Mouse (Mus musculus): ENCODE data around the gene Elmod3. TPM values are rescaled to one million over a fixed set of nuclear protein-coding genes. Genes with fewer than 3 reads are reported as not detected.

Elmod3 gene
- total and polyA plus RNA-seq, 3 experiments = 4.2 to 9.0 (median 7.1) TPM

- Histone ChIP-seq H3K4me3 (replicated peaks in 1 of 3; ENCODE audit: low read depth in 2 of 3, low read length in 2 of 3, poor library complexity in 1 of 3) (no peak overlapping the region), H3K27ac (ENCODE audit: insufficient read depth, low read depth) (no peak overlapping the region), H3K4me1 (ENCODE audit: control insufficient read depth in 1 of 2, insufficient read depth in 2 of 2) (peaks cover 35 to 72% of the 10 kb centered on the region in 2 experiments), H3K79me2 (replicated peaks; ENCODE audit: control insufficient read depth, extremely low read depth, insufficient read depth, poor library complexity, severe bottlenecking) (no peaks in the 10 kb centered on the region), H3K36me3 (replicated peaks in 1 of 2; ENCODE audit: control insufficient read depth in 1 of 2, insufficient read depth in 1 of 2, low read length in 1 of 2) (peaks cover 0 to 16% of the 10 kb centered on the region in 2 experiments), H3K4me2 (ENCODE audit: insufficient read depth, low read depth, poor library complexity, severe bottlenecking) (no peak overlapping the region; the same call in 1 of the 2 replicates), H3K9ac (ENCODE audit: insufficient read depth, low read depth) (no peak overlapping the region), H3K27me3 (replicated peaks) (no peaks in the 10 kb centered on the region), H3K9me3 (replicated peaks; ENCODE audit: low read length) (no peaks in the 10 kb centered on the region)
- TF ChIP-seq MEF2A (IDR thresholded peaks at IDR 0.05; ENCODE audit: borderline replicate concordance, low read depth, low read length) (0 out of 2 replicates have a peak, but pooled peaks have one; percentile 16), CTCF (conservative IDR thresholded peaks at IDR 0.05 in 1 of 2, IDR thresholded peaks at IDR 0.05 in 1 of 2; ENCODE audit: low read depth in 2 of 2, low read length in 2 of 2) (no peak), ETS1 (conservative IDR thresholded peaks at IDR 0.05; ENCODE audit: low read depth, low read length) (0 out of 2 replicates have a peak, but pooled peaks have one; percentile 10), ELF1 (IDR thresholded peaks at IDR 0.05; ENCODE audit: low read depth, low read length) (0 out of 2 replicates have a peak, but pooled peaks have one; percentile 27), MYC (IDR thresholded peaks at IDR 0.05; ENCODE audit: low read depth, low read length) (no peak), CHD2 (IDR thresholded peaks at IDR 0.05; ENCODE audit: low read length) (peak; percentile 80), MAZ (IDR thresholded peaks at IDR 0.05; ENCODE audit: low read depth, low read length) (peak; percentile 22; the same call in 1 of the 2 replicates), IRF4 (IDR thresholded peaks at IDR 0.05; ENCODE audit: low read depth, low read length) (peak; percentile 8; the same call in 1 of the 2 replicates)
- in situ Hi-C loops (cut with MboI; ENCODE audit: low pct_ligation_motif_present, low pct_unique_long_range_greater_than_20kb, low sequenced_read_pairs) = no loop called here
- dilution Hi-C loops (cut with MboI; ENCODE audit: extremely low pct_ligation_motif_present, extremely low pct_unique_long_range_greater_than_20kb, low sequenced_read_pairs) = no loop called here
- peak; percentile 41 for DNase-seq (ENCODE audit: extremely low read depth)
Observed at GRCm38 (mm10) chr6:72519892-72520663, 78.1 kb downstream of the Elmod3 start.

- H3K36me3 ChIP-seq (replicated peaks in 1 of 2; ENCODE audit: control insufficient read depth in 1 of 2, insufficient read depth in 1 of 2, low read length in 1 of 2) = peaks cover 0 to 17% of the 10 kb centered on the region in 2 experiments
- H3K4me1 ChIP-seq (ENCODE audit: control insufficient read depth in 1 of 2, insufficient read depth in 2 of 2) = peaks cover 35 to 72% of the 10 kb centered on the region in 2 experiments
Observed at GRCm38 (mm10) chr6:72519303-72519702, 78.9 kb downstream of the Elmod3 start.

More at GRCm38 (mm10) chr6:72519303-72519702, 78.9 kb downstream of the Elmod3 start:
- Histone ChIP-seq H3K4me2 (ENCODE audit: insufficient read depth, low read depth, poor library complexity, severe bottlenecking) (no peak overlapping the region), H3K27me3 (replicated peaks) (no peaks in the 10 kb centered on the region), H3K9ac (ENCODE audit: insufficient read depth, low read depth) (no peak overlapping the region), H3K79me2 (replicated peaks; ENCODE audit: control insufficient read depth, extremely low read depth, insufficient read depth, poor library complexity, severe bottlenecking) (no peaks in the 10 kb centered on the region), H3K9me3 (replicated peaks; ENCODE audit: low read length) (no peaks in the 10 kb centered on the region), H3K4me3 (replicated peaks in 1 of 3; ENCODE audit: low read depth in 2 of 3, low read length in 2 of 3, poor library complexity in 1 of 3) (no peak overlapping the region), H3K27ac (ENCODE audit: insufficient read depth, low read depth) (no peak overlapping the region)
- in situ Hi-C loops (cut with MboI; ENCODE audit: low pct_ligation_motif_present, low pct_unique_long_range_greater_than_20kb, low sequenced_read_pairs) = no loop called here
- no peak for DNase-seq (ENCODE audit: extremely low read depth)
- dilution Hi-C loops (cut with MboI; ENCODE audit: extremely low pct_ligation_motif_present, extremely low pct_unique_long_range_greater_than_20kb, low sequenced_read_pairs) = no loop called here
- TF ChIP-seq E2F4 (IDR thresholded peaks at IDR 0.05; ENCODE audit: insufficient replicate concordance, low read depth, low read length) (no peak), TBP (conservative IDR thresholded peaks at IDR 0.05; ENCODE audit: low read depth, low read length) (no peak), CHD1 (IDR thresholded peaks at IDR 0.05; ENCODE audit: low read depth, low read length) (no peak), BHLHE40 (IDR thresholded peaks at IDR 0.05; ENCODE audit: low read depth, low read length) (no peak), TCF12 (IDR thresholded peaks at IDR 0.05; ENCODE audit: low read depth, low read length) (no peak), RCOR1 (conservative IDR thresholded peaks at IDR 0.05; ENCODE audit: low read depth, low read length) (no peak), CHD2 (IDR thresholded peaks at IDR 0.05; ENCODE audit: low read length) (no peak), MAZ (IDR thresholded peaks at IDR 0.05; ENCODE audit: low read depth, low read length) (no peak), USF2 (conservative IDR thresholded peaks at IDR 0.05; ENCODE audit: low read depth, low read length) (no peak), NELFE (IDR thresholded peaks at IDR 0.05; ENCODE audit: low read depth, low read length) (no peak), PAX5 (IDR thresholded peaks at IDR 0.05; ENCODE audit: low read length) (no peak), ZKSCAN1 (IDR thresholded peaks at IDR 0.05; ENCODE audit: borderline replicate concordance, low read depth, low read length) (no peak), SIN3A (IDR thresholded peaks at IDR 0.05; ENCODE audit: low read length) (no peak), EP300 (IDR thresholded peaks at IDR 0.05; ENCODE audit: low read length) (no peak), KAT2A (IDR thresholded peaks at IDR 0.05; ENCODE audit: insufficient replicate concordance, low read length) (no peak), SMC3 (IDR thresholded peaks at IDR 0.05; ENCODE audit: low read depth, low read length) (no peak)
